Mouse (Mus musculus): ENCODE data around the gene Txndc11. TPM values are rescaled to one million over a fixed set of nuclear protein-coding genes. Genes with fewer than 3 reads are reported as not detected.
"Not testable (repeated sequence)": the region's sequence is repeated elsewhere in the genome, so short reads cannot be mapped to it uniquely, and the experiment has no call there.

Txndc11 gene
- polyA plus RNA-seq, 1 experiment from 2014 or later: 13.8 TPM

DNA sequence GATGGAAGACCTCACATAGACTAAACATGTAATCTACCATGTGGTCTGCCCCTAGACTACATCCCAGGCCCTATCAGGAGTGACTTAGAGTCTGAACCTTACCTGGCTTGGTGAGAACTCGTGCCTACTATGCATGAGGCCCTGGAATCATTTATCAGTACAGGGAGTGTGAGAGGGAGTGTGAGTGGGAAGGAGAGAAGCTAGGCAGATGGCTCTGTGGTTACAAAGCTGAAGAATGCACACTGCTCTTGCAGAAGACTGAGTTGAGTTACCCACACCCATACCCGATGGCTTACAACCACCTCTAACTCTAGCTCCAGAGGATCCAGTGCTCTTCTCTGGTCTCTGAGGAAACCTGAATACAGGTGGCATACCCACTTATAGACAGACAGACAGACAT, 32.0 kb upstream of the Txndc11 start:
- Histone ChIP-seq H3K9ac (ENCODE audit: low read depth, low read length) (no peak overlapping the region), H3K4me1 (ENCODE audit: control insufficient read depth, low read depth, low read length) (peaks cover 4% of the 10 kb centered on the region), H3K9me3 (replicated peaks; ENCODE audit: control insufficient read depth, low read length) (no peaks in the 10 kb centered on the region), H3K27me3 (ENCODE audit: control insufficient read depth, insufficient read depth, low read depth, low read length) (no peaks in the 10 kb centered on the region), H3K27ac (ENCODE audit: low read length) (no peak overlapping the region), H3K4me2 (ENCODE audit: low read depth, low read length) (no peak overlapping the region), H3K36me3 (ENCODE audit: control insufficient read depth, insufficient read depth) (0 out of 2 replicates have a peak, but pooled peaks cover 2% of the 10 kb centered on the region), H3K4me3 (ENCODE audit: low read depth, low read length) (no peak overlapping the region)
- ATAC-seq (ENCODE audit: low read depth): no peak
- 58% methylated on average over 2 of the region's 2 CpGs for WGBS (ENCODE audit: insufficient replicate concordance)

DNA sequence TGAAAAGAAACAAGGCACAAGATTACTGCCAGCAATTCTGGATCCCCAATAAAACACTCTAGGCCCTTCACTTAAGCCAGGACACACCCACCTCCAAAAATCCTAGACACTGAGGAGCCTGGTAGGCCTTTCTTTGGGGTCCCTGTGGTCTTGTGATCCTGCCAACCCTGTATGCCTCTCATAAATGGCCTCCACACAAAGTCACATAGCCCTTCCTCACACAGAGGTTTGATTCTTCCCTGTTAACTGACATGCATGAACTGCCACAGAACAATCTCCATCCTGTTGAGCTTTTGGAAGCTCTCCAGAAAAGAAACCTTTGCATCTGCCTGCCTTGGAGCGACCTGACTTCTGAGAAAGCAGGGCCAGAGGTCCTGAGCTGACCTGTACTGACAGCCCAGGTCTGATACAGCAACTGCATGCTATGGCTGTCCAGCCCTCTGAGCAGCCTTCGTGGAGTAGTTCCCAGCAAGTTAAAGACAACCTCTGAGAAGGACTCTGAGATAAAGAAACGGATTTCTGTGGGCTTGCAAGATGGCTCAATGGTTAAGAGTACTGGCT, 30.3 kb upstream of the Txndc11 start:
- H3K4me2 ChIP-seq (ENCODE audit: low read depth, low read length): no peak overlapping the region
- ATAC-seq (ENCODE audit: low read depth): no peak
- WGBS (ENCODE audit: insufficient replicate concordance): 48% methylated on average over 3 of the region's 3 CpGs
- no peak overlapping the region for H3K27ac ChIP-seq (ENCODE audit: low read length)
- no peak overlapping the region for H3K4me3 ChIP-seq (ENCODE audit: low read depth, low read length)
- H3K27me3 ChIP-seq (ENCODE audit: control insufficient read depth, insufficient read depth, low read depth, low read length): no peaks in the 10 kb centered on the region
- H3K9ac ChIP-seq (ENCODE audit: low read depth, low read length): no peak overlapping the region
- no peaks in the 10 kb centered on the region; the same call in 1 of the 2 replicates for H3K4me1 ChIP-seq (ENCODE audit: control insufficient read depth, low read depth, low read length)
- H3K36me3 ChIP-seq (ENCODE audit: control insufficient read depth, insufficient read depth): 0 out of 2 replicates have a peak, but pooled peaks cover 2% of the 10 kb centered on the region
- H3K9me3 ChIP-seq (replicated peaks; ENCODE audit: control insufficient read depth, low read length): no peaks in the 10 kb centered on the region

DNA sequence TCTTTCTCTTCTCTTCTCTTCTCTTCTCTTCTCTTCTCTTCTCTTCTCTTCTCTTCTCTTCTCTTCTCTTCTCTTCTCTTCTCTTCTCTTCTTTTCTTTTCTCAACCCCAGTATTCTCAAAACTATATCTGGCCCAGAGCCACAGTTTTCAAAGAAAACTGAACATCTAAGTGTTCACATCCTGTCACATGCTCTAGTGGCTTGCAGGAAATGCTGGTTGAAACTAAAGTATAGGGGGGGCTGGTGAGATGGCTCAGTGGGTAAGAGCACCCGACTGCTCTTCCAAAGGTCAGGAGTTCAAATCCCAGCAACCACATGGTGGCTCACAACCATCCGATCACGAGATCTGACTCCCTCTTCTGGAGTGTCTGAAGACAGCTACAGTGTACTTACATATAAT, 23.3 kb upstream of the Txndc11 start:
- H3K4me2 ChIP-seq (ENCODE audit: low read depth, low read length); H3K4me3 ChIP-seq (ENCODE audit: low read depth, low read length); H3K9ac ChIP-seq (ENCODE audit: low read depth, low read length); ATAC-seq (ENCODE audit: low read depth); H3K27ac ChIP-seq (ENCODE audit: low read length); H3K4me1 ChIP-seq (ENCODE audit: control insufficient read depth, low read depth, low read length); H3K27me3 ChIP-seq (ENCODE audit: control insufficient read depth, insufficient read depth, low read depth, low read length); H3K9me3 ChIP-seq (replicated peaks; ENCODE audit: control insufficient read depth, low read length): not testable (repeated sequence)
- WGBS (ENCODE audit: insufficient replicate concordance): 28% methylated on average over 1 of the region's 3 CpGs
- peaks cover 29% of the 10 kb centered on the region for H3K36me3 ChIP-seq (ENCODE audit: control insufficient read depth, insufficient read depth)

DNA sequence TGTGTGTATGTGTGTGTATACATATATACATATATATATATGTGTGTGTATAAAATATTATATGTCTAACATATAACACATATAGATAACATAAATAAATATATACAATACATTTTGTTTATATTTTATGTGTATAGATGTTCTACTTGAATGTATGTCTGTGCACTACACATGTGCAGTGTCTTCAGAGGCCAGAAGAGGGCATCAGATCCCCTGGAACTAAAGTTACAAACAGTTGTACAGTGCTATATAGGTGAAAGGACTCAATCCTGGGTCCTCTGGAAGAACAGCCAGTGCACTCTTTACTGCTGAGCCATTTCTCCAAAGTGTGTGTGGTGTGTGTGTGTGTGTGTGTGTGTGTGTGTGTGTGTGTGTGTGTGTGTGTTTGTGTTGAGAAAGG, 20.1 kb upstream of the Txndc11 start:
- H3K27me3 ChIP-seq (ENCODE audit: control insufficient read depth, insufficient read depth, low read depth, low read length): no peaks in the 10 kb centered on the region
- H3K4me1 ChIP-seq (ENCODE audit: control insufficient read depth, low read depth, low read length): no peaks in the 10 kb centered on the region
- H3K4me3 ChIP-seq (ENCODE audit: low read depth, low read length): no peak overlapping the region
- H3K9me3 ChIP-seq (replicated peaks; ENCODE audit: control insufficient read depth, low read length): no peaks in the 10 kb centered on the region
- H3K36me3 ChIP-seq (ENCODE audit: control insufficient read depth, insufficient read depth): peaks cover 38% of the 10 kb centered on the region
- no peak overlapping the region for H3K4me2 ChIP-seq (ENCODE audit: low read depth, low read length)
- no peak overlapping the region for H3K27ac ChIP-seq (ENCODE audit: low read length)
- no peak for ATAC-seq (ENCODE audit: low read depth)
- no peak overlapping the region for H3K9ac ChIP-seq (ENCODE audit: low read depth, low read length)

DNA sequence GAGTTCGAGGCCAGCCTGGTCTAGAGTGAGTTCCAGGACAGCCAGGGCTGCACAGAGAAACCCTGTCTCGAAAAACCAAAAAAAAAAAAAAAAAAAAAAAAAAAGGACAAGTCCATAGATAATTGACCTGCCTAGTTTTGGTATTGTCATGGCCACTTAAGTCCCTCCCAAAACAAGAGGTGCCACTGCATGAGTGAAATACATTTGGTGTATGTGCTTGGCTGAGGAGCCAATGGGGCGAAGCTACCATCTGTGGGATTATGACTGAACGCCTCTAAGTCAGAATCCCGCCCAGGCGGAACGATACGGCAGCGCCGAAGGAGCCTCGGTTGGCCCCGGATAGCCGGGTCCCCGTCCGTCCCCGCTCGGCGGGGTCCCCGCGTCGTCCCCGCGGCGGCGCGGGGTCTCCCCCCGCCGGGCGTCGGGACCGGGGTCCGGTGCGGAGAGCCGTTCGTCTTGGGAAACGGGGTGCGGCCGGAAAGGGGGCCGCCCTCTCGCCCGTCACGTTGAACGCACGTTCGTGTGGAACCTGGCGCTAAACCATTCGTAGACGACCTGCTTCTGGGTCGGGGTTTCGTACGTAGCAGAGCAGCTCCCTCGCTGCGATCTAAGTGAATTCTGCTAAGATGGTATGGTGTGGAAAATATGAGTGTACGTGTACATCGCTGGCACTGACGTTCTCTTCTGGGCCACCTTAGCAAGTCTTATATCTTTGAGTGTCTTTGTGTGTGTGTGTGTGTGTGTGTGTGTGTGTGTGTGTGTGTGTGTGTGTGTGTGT, 9.4 kb upstream of the Txndc11 start:
- not testable (repeated sequence) for H3K4me2 ChIP-seq (ENCODE audit: low read depth, low read length); H3K4me1 ChIP-seq (ENCODE audit: control insufficient read depth, low read depth, low read length); ATAC-seq (ENCODE audit: low read depth); H3K9me3 ChIP-seq (replicated peaks; ENCODE audit: control insufficient read depth, low read length); H3K4me3 ChIP-seq (ENCODE audit: low read depth, low read length); H3K27me3 ChIP-seq (ENCODE audit: control insufficient read depth, insufficient read depth, low read depth, low read length); H3K9ac ChIP-seq (ENCODE audit: low read depth, low read length); H3K27ac ChIP-seq (ENCODE audit: low read length)
- WGBS (ENCODE audit: insufficient replicate concordance): 22% methylated on average over 54 of the region's 56 CpGs
- H3K36me3 ChIP-seq (ENCODE audit: control insufficient read depth, insufficient read depth): peaks cover 37% of the 10 kb centered on the region

DNA sequence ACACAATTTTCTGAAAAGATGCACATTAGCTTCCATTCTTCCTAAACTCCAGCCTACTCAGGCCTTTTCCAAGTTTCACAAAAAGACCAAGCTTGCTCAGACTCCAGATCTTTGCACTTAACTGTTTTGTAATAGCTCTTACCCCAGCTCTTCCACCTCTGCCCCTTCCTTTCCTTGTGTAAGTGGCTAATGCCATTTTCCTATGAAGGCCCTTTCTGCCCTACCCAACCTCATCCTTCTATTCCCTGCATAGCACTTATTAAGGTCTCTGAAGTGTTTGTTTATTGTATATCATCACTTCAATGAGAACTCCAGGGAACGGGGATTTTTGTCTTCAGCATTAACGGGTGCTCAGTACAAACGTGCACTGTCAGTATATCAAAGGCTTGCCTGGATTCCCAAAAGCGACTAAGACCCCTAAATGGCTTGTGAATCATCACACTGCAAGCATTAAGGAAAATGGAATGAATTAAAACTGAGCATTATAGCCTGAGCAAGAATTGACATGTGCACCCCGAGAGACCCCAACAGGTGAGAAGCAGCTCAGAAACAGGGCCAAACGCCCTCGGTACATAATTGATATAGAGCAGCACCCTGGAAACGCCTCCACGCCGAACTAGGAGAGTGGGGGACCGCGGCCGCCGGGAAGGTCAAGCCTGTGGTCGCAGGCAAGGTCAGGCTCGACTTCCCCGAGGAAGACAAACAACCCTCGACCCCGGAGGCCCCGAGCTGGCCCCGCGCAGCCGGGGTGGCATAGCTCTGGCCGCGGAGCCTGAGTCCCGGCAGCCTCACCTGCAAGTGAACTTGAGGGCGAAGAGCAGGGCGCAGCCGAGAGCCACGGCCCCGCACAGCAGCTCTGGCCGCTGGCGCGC, 738 bp downstream of the Txndc11 start:
- peaks cover 28% of the 10 kb centered on the region for H3K4me1 ChIP-seq (ENCODE audit: control insufficient read depth, low read depth, low read length)

DNA sequence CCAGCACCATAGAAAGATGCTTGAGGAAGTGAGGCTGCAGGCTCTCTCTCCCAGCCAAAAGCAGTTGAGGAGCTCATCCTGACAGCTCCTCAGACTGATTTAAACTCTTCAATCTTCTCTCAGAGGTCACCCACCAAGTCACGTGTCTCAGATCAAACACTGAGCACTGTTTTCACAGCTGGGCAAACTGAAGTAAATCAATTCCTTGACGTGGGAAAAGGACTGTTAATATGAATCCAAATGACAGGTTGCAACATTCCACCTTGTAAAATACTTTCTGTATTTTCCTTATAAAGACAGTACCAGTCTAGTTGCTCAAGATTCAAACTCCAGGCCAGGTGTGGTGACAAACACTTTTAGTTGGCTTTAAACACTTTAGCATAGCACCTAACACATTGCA, 1.6 kb downstream of the Txndc11 start:
- H3K9me3 ChIP-seq (replicated peaks; ENCODE audit: control insufficient read depth, low read length): no peaks in the 10 kb centered on the region
- ATAC-seq (ENCODE audit: low read depth): no peak
- peak overlapping the region; percentile 72 for H3K4me2 ChIP-seq (ENCODE audit: low read depth, low read length)
- 31% methylated on average over 2 of the region's 2 CpGs for WGBS (ENCODE audit: insufficient replicate concordance)
- no peaks in the 10 kb centered on the region for H3K27me3 ChIP-seq (ENCODE audit: control insufficient read depth, insufficient read depth, low read depth, low read length)
- no peak overlapping the region; the same call in 1 of the 2 replicates for H3K9ac ChIP-seq (ENCODE audit: low read depth, low read length)
- H3K36me3 ChIP-seq (ENCODE audit: control insufficient read depth, insufficient read depth): peaks cover 8% of the 10 kb centered on the region
- peaks cover 28% of the 10 kb centered on the region for H3K4me1 ChIP-seq (ENCODE audit: control insufficient read depth, low read depth, low read length)
- peak overlapping the region; percentile 97 for H3K4me3 ChIP-seq (ENCODE audit: low read depth, low read length)
- H3K27ac ChIP-seq (ENCODE audit: low read length): 0 out of 2 replicates have a peak overlapping the region, but pooled peaks have one; percentile 100

More for the DNA sequence above, 738 bp downstream of the Txndc11 start:
- H3K36me3 ChIP-seq (ENCODE audit: control insufficient read depth, insufficient read depth): peaks cover 9% of the 10 kb centered on the region
- peak overlapping the region; percentile 97 for H3K4me3 ChIP-seq (ENCODE audit: low read depth, low read length)
- ATAC-seq (ENCODE audit: low read depth): 0 out of 2 replicates have a peak, but pooled peaks have one; percentile 1
- H3K4me2 ChIP-seq (ENCODE audit: low read depth, low read length): peak overlapping the region; percentile 72
- peak overlapping the region; percentile 98 for H3K9ac ChIP-seq (ENCODE audit: low read depth, low read length)
- under 1% methylated on average over 34 of the region's 34 CpGs for WGBS (ENCODE audit: insufficient replicate concordance)
- H3K27ac ChIP-seq (ENCODE audit: low read length): peak overlapping the region; percentile 100
- H3K27me3 ChIP-seq (ENCODE audit: control insufficient read depth, insufficient read depth, low read depth, low read length): no peaks in the 10 kb centered on the region
- H3K9me3 ChIP-seq (replicated peaks; ENCODE audit: control insufficient read depth, low read length): no peaks in the 10 kb centered on the region

DNA sequence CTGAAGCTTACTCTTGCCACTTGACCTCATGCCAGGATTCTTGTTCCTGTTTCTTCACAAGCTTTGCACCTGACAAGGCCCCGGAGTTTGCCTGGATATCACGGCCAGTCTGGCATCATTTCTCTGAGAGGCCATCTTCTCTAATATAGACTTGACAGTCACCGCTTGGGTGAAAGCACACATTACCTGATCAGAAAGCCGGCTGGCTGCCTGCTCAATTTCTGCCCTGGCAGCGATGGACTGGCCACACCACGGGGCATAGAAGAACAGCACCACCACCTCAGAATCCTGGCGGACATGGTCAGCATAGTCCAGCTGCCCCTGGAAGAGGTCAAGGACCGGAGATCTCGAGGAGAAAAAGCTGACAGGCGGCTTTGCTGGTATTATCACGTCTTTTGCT, 6.1 kb downstream of the Txndc11 start:
- H3K9ac ChIP-seq (ENCODE audit: low read depth, low read length): no peak overlapping the region
- H3K4me3 ChIP-seq (ENCODE audit: low read depth, low read length): no peak overlapping the region
- H3K9me3 ChIP-seq (replicated peaks; ENCODE audit: control insufficient read depth, low read length): no peaks in the 10 kb centered on the region
- ATAC-seq (ENCODE audit: low read depth): no peak
- 85% methylated on average over 11 of the region's 11 CpGs for WGBS (ENCODE audit: insufficient replicate concordance)
- H3K4me2 ChIP-seq (ENCODE audit: low read depth, low read length): no peak overlapping the region
- H3K27me3 ChIP-seq (ENCODE audit: control insufficient read depth, insufficient read depth, low read depth, low read length): no peaks in the 10 kb centered on the region
- H3K4me1 ChIP-seq (ENCODE audit: control insufficient read depth, low read depth, low read length): peaks cover 13% of the 10 kb centered on the region
- peaks cover 11% of the 10 kb centered on the region; the same call in 1 of the 2 replicates for H3K36me3 ChIP-seq (ENCODE audit: control insufficient read depth, insufficient read depth)
- no peak overlapping the region for H3K27ac ChIP-seq (ENCODE audit: low read length)
